Mouse (Mus musculus) limb, embryonic 14.5 days (tissue): ENCODE results near the gene Rbm8a2. TPM values are rescaled to one million over a fixed set of nuclear protein-coding genes. Genes with fewer than 3 reads are reported as not detected.

Source experiments
- ATAC-seq: fragments of 200-750 bp; cut with Nextera tagmentation; 2 replicates; pipeline ENCODE4 v1.8.0; 2017; ENCODE audit warnings: low read depth, moderate number of reproducible peaks, moderate TSS enrichment; ENCODE audit not compliant: low FRiP score
- DNase-seq: peaks from one replicate; pipeline ENCODE4 v3.0.0-alpha.2; 2015; ENCODE audit warnings: low spot score
- H3K27ac ChIP-seq: fragments of 300-500 bp; sonication (generic); replicated peaks from 2 replicates; pipeline ENCODE4 v1.5.1; 2014; ENCODE audit warnings: low read depth, mild to moderate bottlenecking, low read length, moderate library complexity, mixed read lengths
- H3K27me3 ChIP-seq: fragments of 300-500 bp; sonication (generic); 2 replicates; pipeline ENCODE4 v1.6.1; 2014; ENCODE audit warnings: low read length, mixed read lengths; ENCODE audit not compliant: control insufficient read depth, insufficient read depth
- H3K36me3 ChIP-seq: fragments of 300-500 bp; sonication (generic); 2 replicates; pipeline ENCODE4 v1.6.1; 2014; ENCODE audit warnings: mild to moderate bottlenecking, low read length, moderate library complexity, mixed read lengths; ENCODE audit not compliant: control insufficient read depth, insufficient read depth
- H3K4me1 ChIP-seq: fragments of 300-500 bp; sonication (generic); 2 replicates; pipeline ENCODE4 v1.6.1; 2014; ENCODE audit warnings: antibody characterized with exemption, low read length, mixed read lengths; ENCODE audit not compliant: control insufficient read depth, insufficient read depth
- H3K4me2 ChIP-seq: fragments of 300-500 bp; sonication (generic); replicated peaks from 2 replicates; pipeline ENCODE4 v1.6.1; 2014; ENCODE audit warnings: low read depth, mild to moderate bottlenecking, low read length, moderate library complexity; ENCODE audit not compliant: severe bottlenecking
- H3K4me3 ChIP-seq: fragments of 300-500 bp; sonication (generic); replicated peaks from 2 replicates; pipeline ENCODE4 v1.5.1; 2014; ENCODE audit warnings: low read length
- H3K9ac ChIP-seq: fragments of 300-500 bp; sonication (generic); 2 replicates; pipeline ENCODE4 v1.6.1; 2014; ENCODE audit warnings: mild to moderate bottlenecking, low read depth, low read length, moderate library complexity; ENCODE audit not compliant: severe bottlenecking
- H3K9me3 ChIP-seq: fragments of 300-500 bp; sonication (generic); 2 replicates; pipeline ENCODE4 v1.6.1; 2016; ENCODE audit warnings: low read length; ENCODE audit not compliant: control insufficient read depth
- POLR2A ChIP-seq: fragments of 200-500 bp; IDR thresholded peaks from 2 replicates; pipeline ENCODE4 v1.8.0; 2012; ENCODE audit warnings: inconsistent platforms, mild to moderate bottlenecking, moderate library complexity, borderline replicate concordance; ENCODE audit not compliant: insufficient read depth, insufficient read length; ENCODE audit errors: extremely low read depth
- WGBS: fragments of 180-500 bp; shearing (Covaris S2); extraction: QIAGEN DNeasy Blood & Tissue Kit; methylation state at CpG from one replicate; pipeline ENCODE4 v1.1.7; 2014; 5-methylcytosine and 5-hydroxymethylcytosine counted together
- polyA plus RNA-seq, 2 experiments: library from polyadenylated mRNA; depleted of rRNA in 1 of 2; stranded (reverse) in 1 of 2; unstranded in 1 of 2; fragments of >200 nt; fragmentation: Nextera tagmentation in 1 of 2; extraction: Ambion mirVana in 1 of 2; gene quantifications; 2 replicates each; pipeline versions ENCODE4 v1.2.1 to v1.2.3; 2012 to 2014

Gene Rbm8a2
- polyA plus RNA-seq, 2 experiments, result 0.13 to 0.37 TPM

GRCm38 (mm10) chr1:176013497-176014268 is 34.8 kb upstream of the Rbm8a2 start:
- Histone ChIP-seq H3K27ac (no peak overlapping the region), H3K9ac (no peak overlapping the region), H3K36me3 (no peaks in the 10 kb centered on the region), H3K4me2 (no peak overlapping the region), H3K9me3 (no peaks in the 10 kb centered on the region), H3K4me3 (no peak overlapping the region), H3K4me1 (no peaks in the 10 kb centered on the region), H3K27me3 (no peaks in the 10 kb centered on the region)
- TF ChIP-seq POLR2A, result no peak
- DNase-seq (no peak), ATAC-seq (no peak)
- 68% methylated on average over 3 of the region's 3 CpGs for WGBS

DNA sequence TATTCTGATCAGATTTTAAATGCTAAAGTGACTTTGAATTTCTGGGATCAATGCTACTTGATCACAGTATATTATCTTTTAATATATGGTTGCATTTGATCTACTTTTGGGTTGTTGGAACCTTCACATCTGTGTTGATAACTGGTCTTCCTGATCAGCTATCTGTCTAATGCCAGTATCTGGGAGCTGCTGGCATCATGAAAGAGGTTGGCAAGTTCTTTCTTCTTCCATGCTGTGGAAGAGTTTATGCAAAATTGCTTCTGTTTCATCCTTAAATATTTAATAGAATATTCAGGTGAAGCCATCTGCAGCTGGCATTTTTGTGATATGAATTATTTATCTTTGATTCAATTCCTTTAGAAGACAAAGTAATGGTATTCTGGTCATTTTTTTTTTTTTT is 32.6 kb upstream of the Rbm8a2 start:
- Histone ChIP-seq H3K4me2 (no peak overlapping the region), H3K27ac (no peak overlapping the region), H3K9me3 (no peaks in the 10 kb centered on the region), H3K4me3 (no peak overlapping the region), H3K4me1 (no peaks in the 10 kb centered on the region), H3K36me3 (no peaks in the 10 kb centered on the region), H3K27me3 (no peaks in the 10 kb centered on the region), H3K9ac (no peak overlapping the region)
- ATAC-seq (no peak), DNase-seq (no peak)
- TF ChIP-seq POLR2A, result no peak

GRCm38 (mm10) chr1:176011072-176011471 is 32.2 kb upstream of the Rbm8a2 start:
- no peaks in the 10 kb centered on the region for H3K9me3 ChIP-seq
- ATAC-seq (no peak), DNase-seq (no peak)
- H3K9ac ChIP-seq, result no peak overlapping the region
- H3K4me3 ChIP-seq, result no peak overlapping the region
- no peaks in the 10 kb centered on the region for H3K36me3 ChIP-seq
- TF ChIP-seq POLR2A, result no peak
- H3K27ac ChIP-seq, result no peak overlapping the region
- no peaks in the 10 kb centered on the region for H3K27me3 ChIP-seq
- H3K4me2 ChIP-seq, result no peak overlapping the region
- no peaks in the 10 kb centered on the region for H3K4me1 ChIP-seq

DNA sequence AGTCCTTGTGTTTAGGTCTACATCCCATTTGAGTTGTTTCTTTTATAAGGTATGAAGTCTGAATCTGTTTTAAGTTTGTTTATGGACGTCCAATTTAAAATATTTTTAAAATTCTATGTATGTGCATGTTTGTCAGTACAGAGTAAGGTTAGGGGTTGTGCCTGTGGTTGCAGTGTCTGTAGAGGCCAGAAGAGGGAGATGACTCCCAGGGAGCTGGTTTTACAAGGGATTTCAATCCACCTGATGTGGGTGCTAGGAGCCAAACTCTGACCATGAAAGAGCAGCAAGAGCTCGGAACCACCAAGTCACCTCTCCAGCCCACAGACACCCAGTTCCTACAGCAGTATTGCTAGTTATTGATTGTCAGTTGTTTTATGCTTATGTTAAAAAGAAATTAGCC is 29.5 kb upstream of the Rbm8a2 start:
- 78% methylated on average over 2 of the region's 2 CpGs for WGBS
- no peak overlapping the region for H3K4me3 ChIP-seq
- H3K9me3 ChIP-seq, result no peaks in the 10 kb centered on the region
- no peak overlapping the region for H3K4me2 ChIP-seq
- no peaks in the 10 kb centered on the region for H3K36me3 ChIP-seq
- no peak overlapping the region for H3K9ac ChIP-seq
- no peaks in the 10 kb centered on the region for H3K4me1 ChIP-seq
- ATAC-seq, result no peak
- no peaks in the 10 kb centered on the region for H3K27me3 ChIP-seq
- TF ChIP-seq POLR2A, result no peak
- no peak for DNase-seq
- no peak overlapping the region for H3K27ac ChIP-seq

DNA sequence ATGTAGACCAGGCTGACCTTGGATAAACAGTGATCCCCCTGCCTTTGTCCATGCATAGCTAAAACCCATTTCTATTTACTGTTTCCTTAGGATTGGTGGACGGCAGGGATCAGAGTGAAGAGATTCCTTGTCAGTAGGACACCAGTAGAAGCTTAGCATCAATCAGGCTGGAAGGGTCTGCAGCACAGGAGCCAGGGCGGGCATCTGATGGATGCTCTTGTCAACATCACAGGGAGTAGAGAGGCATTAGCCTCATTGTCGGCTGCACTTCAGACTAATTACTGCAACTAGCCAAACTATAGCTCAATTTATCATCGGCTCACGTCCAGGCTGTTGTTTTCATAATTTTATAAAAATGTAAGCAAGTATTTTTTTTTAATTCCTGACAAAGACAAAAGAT is 21.7 kb upstream of the Rbm8a2 start:
- WGBS, result 54% methylated on average over 5 of the region's 5 CpGs
- Histone ChIP-seq H3K9me3 (no peaks in the 10 kb centered on the region), H3K36me3 (no peaks in the 10 kb centered on the region), H3K27me3 (no peaks in the 10 kb centered on the region), H3K27ac (no peak overlapping the region), H3K4me1 (no peaks in the 10 kb centered on the region), H3K4me3 (no peak overlapping the region), H3K4me2 (no peak overlapping the region), H3K9ac (no peak overlapping the region)
- DNase-seq (no peak), ATAC-seq (no peak)
- no peak for TF ChIP-seq POLR2A

GRCm38 (mm10) chr1:175997076-175997651 is 18.2 kb upstream of the Rbm8a2 start:
- H3K27ac ChIP-seq, result no peak overlapping the region
- no peak for TF ChIP-seq POLR2A
- H3K9ac ChIP-seq, result no peak overlapping the region
- no peak overlapping the region for H3K4me3 ChIP-seq
- ATAC-seq (no peak), DNase-seq (no peak)
- no peaks in the 10 kb centered on the region for H3K9me3 ChIP-seq
- no peak overlapping the region for H3K4me2 ChIP-seq
- H3K4me1 ChIP-seq, result no peaks in the 10 kb centered on the region
- no peaks in the 10 kb centered on the region for H3K36me3 ChIP-seq
- H3K27me3 ChIP-seq, result no peaks in the 10 kb centered on the region
- 81% methylated on average over 7 of the region's 7 CpGs for WGBS
